ENCODE assay signal across 8 mouse cellular contexts in genomic region chr5:113855117-113855516, GRCm38 (mm10). TPM values are rescaled to one million over a fixed set of nuclear protein-coding genes. Genes with fewer than 3 reads are reported as not detected.
DNase-seq lines count a peak whose midpoint lies in the region; ATAC-seq and TF ChIP-seq lines count a peak whose summit lies in the region.

No protein-coding gene starts in this region.

- DNase-seq in lung, postnatal 36 days, result no peak
- no peak for DNase-seq in hindbrain, postnatal 0 days (ENCODE audit: low spot score)
- no peak for DNase-seq in kidney, postnatal 36 days
- DNase-seq in adrenal gland, postnatal 14 days, result no peak
- DNase-seq in adrenal gland, adult 2 months, result no peak

- H3K9me3 ChIP-seq in lung, embryonic 15.5 days, result no peaks in the 10 kb centered on the region
- H3K9me3 ChIP-seq in forebrain, embryonic 15.5 days, result no peaks in the 10 kb centered on the region
- no peaks in the 10 kb centered on the region for H3K9me3 ChIP-seq in hindbrain, postnatal 0 days (ENCODE audit: low read length)
- H3K9me3 ChIP-seq in stomach, embryonic 14.5 days (ENCODE audit: control insufficient read depth, low read depth, low read length), result no peaks in the 10 kb centered on the region

- H3K27me3 ChIP-seq in lung, embryonic 15.5 days, result no peaks in the 10 kb centered on the region
- H3K27me3 ChIP-seq in forebrain, embryonic 15.5 days, result no peaks in the 10 kb centered on the region
- no peaks in the 10 kb centered on the region for H3K27me3 ChIP-seq in hindbrain, postnatal 0 days (ENCODE audit: insufficient read depth, low read length)
- no peaks in the 10 kb centered on the region for H3K27me3 ChIP-seq in stomach, embryonic 14.5 days (ENCODE audit: control insufficient read depth, insufficient read depth, low read length)

- H3K9ac ChIP-seq in lung, embryonic 15.5 days, result no peak overlapping the region
- H3K9ac ChIP-seq in forebrain, embryonic 15.5 days (replicated peaks), result no peak overlapping the region
- H3K9ac ChIP-seq in hindbrain, postnatal 0 days (replicated peaks; ENCODE audit: low read length), result no peak overlapping the region
- H3K9ac ChIP-seq in stomach, embryonic 14.5 days (replicated peaks; ENCODE audit: low read depth, low read length), result 0 out of 2 replicates have a peak overlapping the region, but pooled peaks have one; percentile 11

- TF ChIP-seq CTCF in hindbrain, postnatal 0 days (IDR thresholded peaks at IDR 0.05; ENCODE audit: low read depth), result no peak

- H3K36me3 ChIP-seq in lung, embryonic 15.5 days, result peaks cover 17% of the 10 kb centered on the region
- H3K36me3 ChIP-seq in forebrain, embryonic 15.5 days, result peaks cover 17% of the 10 kb centered on the region
- peaks cover 7% of the 10 kb centered on the region; the same call in 1 of the 2 replicates for H3K36me3 ChIP-seq in hindbrain, postnatal 0 days (ENCODE audit: insufficient read depth, low read length)
- peaks cover 9% of the 10 kb centered on the region for H3K36me3 ChIP-seq in stomach, embryonic 14.5 days (ENCODE audit: control insufficient read depth, insufficient read depth, low read length)

- H3K4me3 ChIP-seq in lung, embryonic 15.5 days, result no peak overlapping the region
- H3K4me3 ChIP-seq in forebrain, embryonic 15.5 days, result no peak overlapping the region
- H3K4me3 ChIP-seq in hindbrain, postnatal 0 days (ENCODE audit: low read length), result no peak overlapping the region
- H3K4me3 ChIP-seq in stomach, embryonic 14.5 days (ENCODE audit: low read depth, low read length), result no peak overlapping the region

- H3K4me1 ChIP-seq in lung, embryonic 15.5 days, result peaks cover 37% of the 10 kb centered on the region
- peaks cover 57% of the 10 kb centered on the region for H3K4me1 ChIP-seq in forebrain, embryonic 15.5 days
- H3K4me1 ChIP-seq in hindbrain, postnatal 0 days (ENCODE audit: insufficient read depth, low read length), result no peaks in the 10 kb centered on the region; the same call in 1 of the 2 replicates
- H3K4me1 ChIP-seq in stomach, embryonic 14.5 days (ENCODE audit: control insufficient read depth, insufficient read depth, low read length), result peaks cover 11% of the 10 kb centered on the region; the same call in 1 of the 2 replicates

- H3K27ac ChIP-seq in lung, embryonic 15.5 days, result peak overlapping the region; percentile 20; the same call in 1 of the 2 replicates
- peak overlapping the region; percentile 80 for H3K27ac ChIP-seq in forebrain, embryonic 15.5 days (replicated peaks)
- peak overlapping the region; percentile 27; the same call in 1 of the 2 replicates for H3K27ac ChIP-seq in hindbrain, postnatal 0 days
- no peak overlapping the region for H3K27ac ChIP-seq in stomach, embryonic 14.5 days (ENCODE audit: low read length)

- ATAC-seq in lung, embryonic 15.5 days (ENCODE audit: borderline replicate concordance, extremely low read depth, low FRiP score, low TSS enrichment), result no peak
- no peak; the same call in 1 of the 2 replicates for ATAC-seq in forebrain, embryonic 15.5 days (replicated peaks)
- no peak for ATAC-seq in hindbrain, postnatal 0 days
- ATAC-seq in stomach, embryonic 14.5 days (ENCODE audit: insufficient number of reproducible peaks, insufficient read depth, low FRiP score, low read depth), result no peak

- 89% methylated on average over 10 of the region's 10 CpGs for WGBS in lung, embryonic 15.5 days
- 82% methylated on average over 10 of the region's 10 CpGs for WGBS in forebrain, embryonic 15.5 days
- 84% methylated on average over 10 of the region's 10 CpGs for whole genome bisulfite sequencing in hindbrain, postnatal 0 days
- WGBS in stomach, embryonic 14.5 days, result 89% methylated on average over 10 of the region's 10 CpGs

- H3K4me2 ChIP-seq in lung, embryonic 15.5 days, result no peak overlapping the region
- no peak overlapping the region for H3K4me2 ChIP-seq in forebrain, embryonic 15.5 days (replicated peaks)
- no peak overlapping the region for H3K4me2 ChIP-seq in hindbrain, postnatal 0 days (ENCODE audit: low read depth, low read length)
- H3K4me2 ChIP-seq in stomach, embryonic 14.5 days (replicated peaks; ENCODE audit: low read depth, low read length), result no peak overlapping the region

RNA-seq across cellular contexts. Expression of gene Selplg, which starts 22.7 kb away (rescaled TPM):
- polyA plus RNA-seq in lung, embryonic 15.5 days (2015; fragmentation: Nextera tagmentation; extraction: Ambion mirVana), result 4.6 and 8.2 TPM in 2 replicates
- polyA plus RNA-seq in forebrain, embryonic 15.5 days (2015; fragmentation: Nextera tagmentation; extraction: Ambion mirVana), result 1.8 TPM in 2 replicates
- 2.8 and 4.1 TPM in 2 replicates for total RNA-seq in hindbrain, postnatal 0 days (2014; rRNA removed)
- polyA plus RNA-seq in hindbrain, postnatal 0 days (2015; fragmentation: Nextera tagmentation; extraction: Ambion mirVana), result 1.8 and 2.2 TPM in 2 replicates
- polyA plus RNA-seq in stomach, embryonic 14.5 days (2014; fragmentation: Nextera tagmentation; extraction: Ambion mirVana), result 2.9 and 4.5 TPM in 2 replicates
- total RNA-seq in adrenal gland, postnatal 14 days (2021), result 4.1 and 16.3 TPM in 2 replicates
- total RNA-seq in adrenal gland, adult 2 months (2021), result 1 to 10 TPM; 5.1 to 6.5 TPM
- polyA plus RNA-seq in adrenal gland, adult 2 months (2012; rRNA removed), result 16.3 and 18.0 TPM in 2 replicates

RNA-seq across cellular contexts. Expression of gene Coro1c, which starts 53.4 kb away (rescaled TPM):
- polyA plus RNA-seq in lung, embryonic 15.5 days (2015; fragmentation: Nextera tagmentation; extraction: Ambion mirVana), result 143 and 144 TPM in 2 replicates
- polyA plus RNA-seq in forebrain, embryonic 15.5 days (2015; fragmentation: Nextera tagmentation; extraction: Ambion mirVana), result 221 and 224 TPM in 2 replicates
- total RNA-seq in hindbrain, postnatal 0 days (2014; rRNA removed), result 151 and 159 TPM in 2 replicates
- polyA plus RNA-seq in hindbrain, postnatal 0 days (2015; fragmentation: Nextera tagmentation; extraction: Ambion mirVana), result 140 and 149 TPM in 2 replicates
- polyA plus RNA-seq in stomach, embryonic 14.5 days (2014; fragmentation: Nextera tagmentation; extraction: Ambion mirVana), result 131 and 145 TPM in 2 replicates
- 52.9 and 58.0 TPM in 2 replicates for total RNA-seq in adrenal gland, postnatal 14 days (2021)
- 10 to 100 TPM; 43.3 to 75.5 TPM for total RNA-seq in adrenal gland, adult 2 months (2021)
- 29.1 and 31.3 TPM in 2 replicates for polyA plus RNA-seq in adrenal gland, adult 2 months (2012; rRNA removed)

RNA-seq across cellular contexts. Expression of gene Tmem119, which starts 54.8 kb away (rescaled TPM):
- polyA plus RNA-seq in lung, embryonic 15.5 days (2015; fragmentation: Nextera tagmentation; extraction: Ambion mirVana), result 47.0 and 48.1 TPM in 2 replicates
- polyA plus RNA-seq in forebrain, embryonic 15.5 days (2015; fragmentation: Nextera tagmentation; extraction: Ambion mirVana), result 4.9 and 5.1 TPM in 2 replicates
- 5.2 and 9.2 TPM in 2 replicates for total RNA-seq in hindbrain, postnatal 0 days (2014; rRNA removed)
- 7.3 and 7.6 TPM in 2 replicates for polyA plus RNA-seq in hindbrain, postnatal 0 days (2015; fragmentation: Nextera tagmentation; extraction: Ambion mirVana)
- polyA plus RNA-seq in stomach, embryonic 14.5 days (2014; fragmentation: Nextera tagmentation; extraction: Ambion mirVana), result 46.1 and 49.0 TPM in 2 replicates
- total RNA-seq in adrenal gland, postnatal 14 days (2021), result 9.6 and 10.9 TPM in 2 replicates
- 10 to 100 TPM; 10.1 to 19.8 TPM for total RNA-seq in adrenal gland, adult 2 months (2021)
- polyA plus RNA-seq in adrenal gland, adult 2 months (2012; rRNA removed), result 20.1 and 21.1 TPM in 2 replicates
